Mouse (Mus musculus): ENCODE data around the gene Polr3a. TPM values are rescaled to one million over a fixed set of nuclear protein-coding genes. Genes with fewer than 3 reads are reported as not detected.

Gene Polr3a
- total and polyA plus RNA-seq, 3 experiments: 11.6 to 18.4 (median 15.9) TPM

DNA sequence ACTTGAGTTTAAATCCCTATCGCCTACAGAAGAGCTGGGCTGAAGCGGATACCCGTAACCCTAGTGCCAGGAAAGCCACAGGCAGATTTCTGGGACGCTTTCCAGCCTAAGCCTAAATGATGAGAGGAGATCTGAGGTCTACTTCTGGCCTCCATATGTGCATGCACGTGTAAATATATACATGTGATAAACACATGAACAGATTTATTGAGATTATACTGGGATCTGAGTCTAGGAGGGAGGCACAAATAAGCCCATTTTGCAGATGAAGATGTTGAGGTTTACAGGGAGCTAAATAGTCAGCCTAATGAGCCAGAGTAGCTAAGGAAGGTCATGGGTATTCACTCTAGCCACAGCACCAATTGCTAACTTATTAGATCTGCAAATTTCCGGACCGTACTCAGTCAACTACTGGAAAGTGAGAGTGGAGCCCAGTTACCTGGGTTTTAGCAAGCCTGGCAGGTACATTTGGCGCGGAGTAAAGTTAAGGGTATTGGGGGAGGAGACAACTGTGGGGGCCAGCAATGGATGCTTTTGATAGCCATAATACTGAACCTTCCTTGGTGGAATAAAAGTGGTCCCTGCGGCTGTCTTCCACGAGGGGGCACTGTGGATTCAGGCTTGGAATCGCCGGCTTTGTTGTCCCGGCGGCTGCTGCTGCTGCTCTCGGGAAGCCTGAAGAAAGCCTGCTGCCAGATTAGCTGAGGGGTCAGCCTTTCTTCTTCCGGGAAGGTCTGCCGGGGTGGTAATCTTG, 13.4 kb upstream of the Polr3a start:
- no peaks in the 10 kb centered on the region for H3K27me3 ChIP-seq (replicated peaks)
- peaks cover under 1 to 31% of the 10 kb centered on the region in 2 experiments; a peak in 3 of 4 replicates for H3K4me1 ChIP-seq (ENCODE audit: control insufficient read depth in 1 of 2, insufficient read depth in 2 of 2)
- TF ChIP-seq BHLHE40 (IDR thresholded peaks at IDR 0.05; ENCODE audit: low read depth, low read length) (no peak), MEF2A (IDR thresholded peaks at IDR 0.05; ENCODE audit: borderline replicate concordance, low read depth, low read length) (no peak), JUN (IDR thresholded peaks at IDR 0.05; ENCODE audit: insufficient read depth, low read depth, low read length) (no peak), ZMIZ1 (IDR thresholded peaks at IDR 0.05; ENCODE audit: low read depth, low read length) (peak; percentile 34; the same call in 1 of the 2 replicates), NELFE (IDR thresholded peaks at IDR 0.05; ENCODE audit: low read depth, low read length) (no peak), RAD21 (IDR thresholded peaks at IDR 0.05; ENCODE audit: low read depth, low read length) (peak; percentile 29), POLR2AphosphoS2 (IDR thresholded peaks at IDR 0.05; ENCODE audit: low read depth, low read length) (peak; percentile 85; the same call in 1 of the 2 replicates), SIN3A (IDR thresholded peaks at IDR 0.05; ENCODE audit: low read length) (0 out of 2 replicates have a peak, but pooled peaks have one; percentile 32), TCF12 (IDR thresholded peaks at IDR 0.05; ENCODE audit: low read depth, low read length) (no peak), MAX (IDR thresholded peaks at IDR 0.05; ENCODE audit: low read length) (no peak), POLR2A (IDR thresholded peaks at IDR 0.05; ENCODE audit: low read depth, low read length) (peak; percentile 12; the same call in 1 of the 2 replicates), CTCF (conservative IDR thresholded peaks at IDR 0.05 in 1 of 2, IDR thresholded peaks at IDR 0.05 in 1 of 2; ENCODE audit: low read depth in 2 of 2, low read length in 2 of 2) (peak in 1 of 2 experiments; percentile 54; a peak in 2 of 4 replicates), SMC3 (IDR thresholded peaks at IDR 0.05; ENCODE audit: low read depth, low read length) (peak; percentile 20)
- DNase-seq (ENCODE audit: extremely low read depth): no peak
- H3K27ac ChIP-seq (ENCODE audit: insufficient read depth, low read depth): no peak overlapping the region
- peaks cover 50 to 65% of the 10 kb centered on the region in 2 experiments for H3K36me3 ChIP-seq (replicated peaks in 1 of 2; ENCODE audit: control insufficient read depth in 1 of 2, insufficient read depth in 1 of 2, low read length in 1 of 2)
- H3K9me3 ChIP-seq (replicated peaks; ENCODE audit: low read length): peaks cover 4% of the 10 kb centered on the region
- no peak overlapping the region for H3K4me2 ChIP-seq (ENCODE audit: insufficient read depth, low read depth, poor library complexity, severe bottlenecking)
- dilution Hi-C loops (cut with MboI; ENCODE audit: extremely low pct_ligation_motif_present, extremely low pct_unique_long_range_greater_than_20kb, low sequenced_read_pairs) (no loop called here), in situ Hi-C loops (cut with MboI; ENCODE audit: low pct_ligation_motif_present, low pct_unique_long_range_greater_than_20kb, low sequenced_read_pairs) (no loop called here)
- H3K4me3 ChIP-seq (replicated peaks in 1 of 3; ENCODE audit: low read depth in 2 of 3, low read length in 2 of 3, poor library complexity in 1 of 3): no peak overlapping the region
- H3K9ac ChIP-seq (ENCODE audit: insufficient read depth, low read depth): no peak overlapping the region
- H3K79me2 ChIP-seq (replicated peaks; ENCODE audit: control insufficient read depth, extremely low read depth, insufficient read depth, poor library complexity, severe bottlenecking): peaks cover 6% of the 10 kb centered on the region; the same call in 1 of the 2 replicates

DNA sequence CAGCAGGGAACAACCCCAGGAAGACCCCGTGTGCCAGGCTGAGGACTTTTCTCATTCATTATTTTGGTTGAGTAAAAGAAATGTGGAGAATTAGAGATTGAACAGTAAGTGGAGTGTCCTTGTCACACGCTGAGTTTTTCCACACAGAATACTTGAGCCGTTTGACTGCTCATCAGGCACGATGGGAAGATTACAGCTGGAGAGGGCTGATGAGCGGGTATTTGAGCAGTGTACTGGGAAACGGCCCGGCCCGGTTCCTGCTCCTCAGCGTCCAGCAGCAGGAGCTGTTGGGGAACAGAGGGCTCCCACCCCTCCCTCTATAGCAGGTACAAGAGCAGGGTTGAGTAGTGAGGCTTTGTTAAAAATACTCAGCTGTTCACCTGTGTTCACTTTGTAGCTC, 12.6 kb upstream of the Polr3a start:
- TF ChIP-seq TBP (conservative IDR thresholded peaks at IDR 0.05; ENCODE audit: low read depth, low read length) (no peak), GABPA (IDR thresholded peaks at IDR 0.05; ENCODE audit: insufficient replicate concordance, low read depth, low read length) (no peak), SIN3A (IDR thresholded peaks at IDR 0.05; ENCODE audit: low read length) (no peak), IRF4 (IDR thresholded peaks at IDR 0.05; ENCODE audit: low read depth, low read length) (no peak), MXI1 (IDR thresholded peaks at IDR 0.05; ENCODE audit: low read depth, low read length) (no peak), CHD2 (IDR thresholded peaks at IDR 0.05; ENCODE audit: low read length) (no peak), RAD21 (IDR thresholded peaks at IDR 0.05; ENCODE audit: low read depth, low read length) (no peak), ZMIZ1 (IDR thresholded peaks at IDR 0.05; ENCODE audit: low read depth, low read length) (peak; percentile 55), E2F4 (IDR thresholded peaks at IDR 0.05; ENCODE audit: insufficient replicate concordance, low read depth, low read length) (no peak), PAX5 (IDR thresholded peaks at IDR 0.05; ENCODE audit: low read length) (no peak), USF1 (IDR thresholded peaks at IDR 0.05; ENCODE audit: low read depth, low read length) (no peak), ELF1 (IDR thresholded peaks at IDR 0.05; ENCODE audit: low read depth, low read length) (no peak), MAX (IDR thresholded peaks at IDR 0.05; ENCODE audit: low read length) (no peak), CTCF (conservative IDR thresholded peaks at IDR 0.05 in 1 of 2, IDR thresholded peaks at IDR 0.05 in 1 of 2; ENCODE audit: low read depth in 2 of 2, low read length in 2 of 2) (no peak), POLR2A (IDR thresholded peaks at IDR 0.05; ENCODE audit: low read depth, low read length) (0 out of 2 replicates have a peak, but pooled peaks have one; percentile 16), MAFK (IDR thresholded peaks at IDR 0.05; ENCODE audit: insufficient replicate concordance, low read length) (no peak), HCFC1 (IDR thresholded peaks at IDR 0.05; ENCODE audit: low read depth, low read length) (no peak), POLR2AphosphoS2 (IDR thresholded peaks at IDR 0.05; ENCODE audit: low read depth, low read length) (peak; percentile 9; the same call in 1 of the 2 replicates), BHLHE40 (IDR thresholded peaks at IDR 0.05; ENCODE audit: low read depth, low read length) (no peak), UBTF (IDR thresholded peaks at IDR 0.05; ENCODE audit: low read depth, low read length) (no peak), NELFE (IDR thresholded peaks at IDR 0.05; ENCODE audit: low read depth, low read length) (no peak), SMC3 (IDR thresholded peaks at IDR 0.05; ENCODE audit: low read depth, low read length) (no peak)
- Histone ChIP-seq H3K4me1 (ENCODE audit: control insufficient read depth in 1 of 2, insufficient read depth in 2 of 2) (peaks cover 4 to 39% of the 10 kb centered on the region in 2 experiments), H3K9ac (ENCODE audit: insufficient read depth, low read depth) (no peak overlapping the region)

More for the DNA sequence above, 12.6 kb upstream of the Polr3a start:
- Histone ChIP-seq H3K36me3 (replicated peaks in 1 of 2; ENCODE audit: control insufficient read depth in 1 of 2, insufficient read depth in 1 of 2, low read length in 1 of 2) (peaks cover 57 to 73% of the 10 kb centered on the region in 2 experiments), H3K27me3 (replicated peaks) (no peaks in the 10 kb centered on the region), H3K9me3 (replicated peaks; ENCODE audit: low read length) (peaks cover 4% of the 10 kb centered on the region), H3K4me3 (replicated peaks in 1 of 3; ENCODE audit: low read depth in 2 of 3, low read length in 2 of 3, poor library complexity in 1 of 3) (no peak overlapping the region), H3K27ac (ENCODE audit: insufficient read depth, low read depth) (no peak overlapping the region), H3K79me2 (replicated peaks; ENCODE audit: control insufficient read depth, extremely low read depth, insufficient read depth, poor library complexity, severe bottlenecking) (peaks cover 12% of the 10 kb centered on the region), H3K4me2 (ENCODE audit: insufficient read depth, low read depth, poor library complexity, severe bottlenecking) (no peak overlapping the region)
- dilution Hi-C loops (cut with MboI; ENCODE audit: extremely low pct_ligation_motif_present, extremely low pct_unique_long_range_greater_than_20kb, low sequenced_read_pairs) (no loop called here), in situ Hi-C loops (cut with MboI; ENCODE audit: low pct_ligation_motif_present, low pct_unique_long_range_greater_than_20kb, low sequenced_read_pairs) (loop anchor here (5.0 to 25.0 kb wide), 3 partner anchors 43 to 1113 kb away; partner anchors contain the start of gene Zmiz1)
- no peak for DNase-seq (ENCODE audit: extremely low read depth)
